Mouse (Mus musculus) MEL (cell line): Measurements from ENCODE around the gene Faf1.

Experiments
- CTCF ChIP-seq, 3 experiments: IDR thresholded peaks in 2 of 3; conservative IDR thresholded peaks in 1 of 3; 2 replicates each; pipeline ENCODE4 v1.5.1; 2011 to 2012; ENCODE audit warnings: low read length in 3 of 3, low read depth in 2 of 3, mild to moderate bottlenecking in 2 of 3, improper control_type of control experiment in 1 of 3, inconsistent platforms in 1 of 3, mixed read lengths in 1 of 3, moderate library complexity in 1 of 3; ENCODE audit not compliant: control insufficient read depth in 1 of 3, insufficient read depth in 1 of 3, poor library complexity in 1 of 3, severe bottlenecking in 1 of 3
- EP300 ChIP-seq, 2 experiments: IDR thresholded peaks; 2 replicates each; pipeline ENCODE4 v1.6.1; 2011; ENCODE audit warnings: improper control_type of control experiment in 2 of 2, low read length in 2 of 2, low read depth in 1 of 2, mild to moderate bottlenecking in 1 of 2
- GABPA ChIP-seq: IDR thresholded peaks from 2 replicates; pipeline ENCODE4 v1.6.1; 2012; ENCODE audit warnings: low read depth, mild to moderate bottlenecking, inconsistent platforms, low read length, improper control_type of control experiment, moderate library complexity
- HCFC1 ChIP-seq: IDR thresholded peaks from 2 replicates; pipeline ENCODE4 v1.6.1; 2012; ENCODE audit warnings: low read depth, mild to moderate bottlenecking, inconsistent platforms, low read length, improper control_type of control experiment, moderate library complexity
- KAT2A ChIP-seq: conservative IDR thresholded peaks from 2 replicates; pipeline ENCODE4 v1.6.1; 2012; ENCODE audit warnings: low read depth, low read length, improper control_type of control experiment, inconsistent platforms
- MEF2A ChIP-seq: IDR thresholded peaks from 2 replicates; pipeline ENCODE4 v1.6.1; 2014; ENCODE audit warnings: low read depth, mild to moderate bottlenecking, inconsistent platforms, low read length, improper control_type of control experiment; ENCODE audit not compliant: poor library complexity, insufficient replicate concordance, severe bottlenecking; ENCODE audit errors: extremely low read depth
- MYB ChIP-seq: IDR thresholded peaks from 2 replicates; pipeline ENCODE4 v1.6.1; 2011; ENCODE audit warnings: mild to moderate bottlenecking, low read depth, low read length, improper control_type of control experiment
- POLR2A ChIP-seq, 2 experiments: IDR thresholded peaks; 2 replicates each; pipeline ENCODE4 v1.6.1; 2011 to 2012; ENCODE audit warnings: low read length in 2 of 2, mild to moderate bottlenecking in 2 of 2, control low read depth in 1 of 2, improper control_type of control experiment in 1 of 2, low read depth in 1 of 2, moderate library complexity in 1 of 2; ENCODE audit not compliant: control insufficient read depth in 1 of 2, insufficient read depth in 1 of 2, poor library complexity in 1 of 2
- RCOR1 ChIP-seq: IDR thresholded peaks from 2 replicates; pipeline ENCODE4 v1.6.1; 2012; ENCODE audit warnings: low read depth, mild to moderate bottlenecking, inconsistent platforms, low read length, improper control_type of control experiment
- TAL1 ChIP-seq: IDR thresholded peaks from 2 replicates; pipeline ENCODE4 v1.6.1; 2012; ENCODE audit warnings: mild to moderate bottlenecking, inconsistent platforms, low read length, moderate library complexity, mixed read lengths
- UBTF ChIP-seq: IDR thresholded peaks from 2 replicates; pipeline ENCODE4 v1.6.1; 2012; ENCODE audit warnings: low read depth, mild to moderate bottlenecking, inconsistent platforms, low read length, improper control_type of control experiment, moderate library complexity, borderline replicate concordance; ENCODE audit not compliant: insufficient read depth
- ZC3H11A ChIP-seq: IDR thresholded peaks from 2 replicates; pipeline ENCODE4 v1.6.1; 2012; ENCODE audit warnings: low read depth, mild to moderate bottlenecking, inconsistent platforms, low read length, improper control_type of control experiment
- ZKSCAN1 ChIP-seq: IDR thresholded peaks from 2 replicates; pipeline ENCODE4 v1.6.1; 2012; ENCODE audit warnings: low read depth, mild to moderate bottlenecking, inconsistent platforms, low read length, improper control_type of control experiment, moderate library complexity
- ZNF384 ChIP-seq: IDR thresholded peaks from 2 replicates; pipeline ENCODE4 v1.6.1; 2012; ENCODE audit warnings: low read depth, mild to moderate bottlenecking, inconsistent platforms, low read length, improper control_type of control experiment

DNA sequence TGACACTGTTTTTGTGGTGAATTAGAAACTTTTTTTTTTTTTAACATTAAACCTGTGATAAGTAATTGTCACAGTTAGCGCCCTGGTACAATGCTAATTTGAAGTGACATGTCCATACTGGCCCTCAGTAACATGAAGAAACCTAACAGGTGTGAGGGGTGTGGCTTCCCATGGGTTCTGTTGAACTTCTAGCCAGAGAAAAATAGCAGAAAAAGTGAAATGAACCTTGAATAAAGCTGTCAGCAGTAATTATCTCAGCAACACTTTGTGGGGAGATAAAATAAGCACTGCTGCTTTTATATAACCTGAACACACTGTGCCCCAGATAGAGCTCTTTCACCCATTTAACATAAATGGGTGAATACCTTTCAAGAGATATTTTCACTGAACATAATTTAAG, 139.2 kb downstream of the Faf1 start:
- TF ChIP-seq UBTF = no peak
- TF ChIP-seq ZNF384 = peak; percentile 33; the same call in 1 of the 2 replicates
- TF ChIP-seq HCFC1 = no peak
- no peak for TF ChIP-seq ZC3H11A
- no peak for TF ChIP-seq CTCF (IDR thresholded peaks at IDR 0.05 in 2 of 3, conservative IDR thresholded peaks at IDR 0.05 in 1 of 3; ENCODE audit: control insufficient read depth in 1 of 3, insufficient read depth in 1 of 3, low read depth in 2 of 3, low read length in 3 of 3, poor library complexity in 1 of 3, severe bottlenecking in 1 of 3)
- no peak for TF ChIP-seq POLR2A (IDR thresholded peaks at IDR 0.05; ENCODE audit: control insufficient read depth in 1 of 2, insufficient read depth in 1 of 2, low read depth in 1 of 2, low read length in 2 of 2, poor library complexity in 1 of 2)
- TF ChIP-seq ZKSCAN1 = no peak
- TF ChIP-seq TAL1 = no peak
- TF ChIP-seq MYB = no peak
- no peak for TF ChIP-seq MEF2A
- TF ChIP-seq RCOR1 = 0 out of 2 replicates have a peak, but pooled peaks have one; percentile 48
- no peak for TF ChIP-seq GABPA
- no peak for TF ChIP-seq KAT2A
- peak; percentile 64 to 67 for TF ChIP-seq EP300 (IDR thresholded peaks at IDR 0.05; ENCODE audit: low read depth in 1 of 2, low read length in 2 of 2)
